Mouse (Mus musculus) spleen, adult 12 weeks (tissue): Measurements from ENCODE around the gene Clec1a.
"Not testable (repeated sequence)": the region's sequence is repeated elsewhere in the genome, so short reads cannot be mapped to it uniquely, and the experiment has no call there.

Experiments used
- DNase-seq: peaks from one replicate; pipeline ENCODE4 v3.0.0; 2022; ENCODE audit warnings: low spot score

Gene Clec1a

DNA sequence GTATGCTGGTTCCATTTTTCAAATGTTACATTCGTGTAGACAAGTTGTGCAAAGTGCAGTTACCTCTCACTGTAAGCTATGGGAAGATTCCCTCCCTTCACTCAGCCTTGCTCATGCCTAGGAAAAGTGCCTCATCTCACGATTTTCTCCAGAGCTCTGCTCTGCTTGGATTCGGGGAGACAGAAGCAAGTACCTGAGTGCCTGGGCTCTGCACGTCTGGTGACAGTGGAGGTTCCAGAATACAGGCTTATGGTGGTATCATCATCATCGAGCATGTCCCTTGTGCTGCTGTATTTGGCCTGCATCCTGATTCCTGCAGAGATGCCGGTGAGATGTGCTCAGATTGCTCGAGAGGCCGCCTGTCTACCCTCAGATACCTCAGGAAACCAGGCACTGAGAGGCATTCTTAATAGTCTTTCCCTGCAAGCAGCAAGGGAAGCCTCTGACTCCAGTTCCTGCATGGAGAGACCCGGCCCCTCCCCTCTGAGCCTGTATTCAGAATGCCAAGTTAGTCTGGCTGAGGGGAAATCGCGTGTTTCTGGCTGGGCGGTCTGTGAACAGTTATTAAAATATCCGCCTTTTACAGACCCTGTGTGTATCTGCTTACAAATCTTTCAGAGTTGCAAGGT is at the start of gene Clec1a:
Clec1a (minus strand) TSS at position 590 of the 629 bp plus-strand sequence.
- no peak for DNase-seq

DNA sequence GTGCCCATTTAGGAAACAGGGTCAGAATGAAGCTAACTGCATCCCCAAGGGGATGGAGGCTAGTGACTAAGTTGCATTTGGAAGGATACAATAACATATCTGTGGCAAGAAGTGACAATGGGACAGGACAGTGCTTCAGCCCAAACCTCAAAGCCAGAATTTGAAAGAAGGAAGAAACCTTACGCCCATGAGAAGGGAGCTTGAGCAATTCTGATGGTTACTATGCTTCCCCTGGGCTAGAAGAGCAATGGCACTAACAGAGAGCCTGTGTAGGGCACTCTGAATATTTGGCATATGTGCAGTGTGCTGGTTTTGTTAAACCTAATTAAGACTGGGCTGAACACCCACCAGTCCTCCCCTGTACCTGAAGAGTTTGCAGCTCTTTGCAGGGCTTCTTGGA is 47.7 kb upstream of the Clec1a start:
- not testable (repeated sequence) for DNase-seq

DNA sequence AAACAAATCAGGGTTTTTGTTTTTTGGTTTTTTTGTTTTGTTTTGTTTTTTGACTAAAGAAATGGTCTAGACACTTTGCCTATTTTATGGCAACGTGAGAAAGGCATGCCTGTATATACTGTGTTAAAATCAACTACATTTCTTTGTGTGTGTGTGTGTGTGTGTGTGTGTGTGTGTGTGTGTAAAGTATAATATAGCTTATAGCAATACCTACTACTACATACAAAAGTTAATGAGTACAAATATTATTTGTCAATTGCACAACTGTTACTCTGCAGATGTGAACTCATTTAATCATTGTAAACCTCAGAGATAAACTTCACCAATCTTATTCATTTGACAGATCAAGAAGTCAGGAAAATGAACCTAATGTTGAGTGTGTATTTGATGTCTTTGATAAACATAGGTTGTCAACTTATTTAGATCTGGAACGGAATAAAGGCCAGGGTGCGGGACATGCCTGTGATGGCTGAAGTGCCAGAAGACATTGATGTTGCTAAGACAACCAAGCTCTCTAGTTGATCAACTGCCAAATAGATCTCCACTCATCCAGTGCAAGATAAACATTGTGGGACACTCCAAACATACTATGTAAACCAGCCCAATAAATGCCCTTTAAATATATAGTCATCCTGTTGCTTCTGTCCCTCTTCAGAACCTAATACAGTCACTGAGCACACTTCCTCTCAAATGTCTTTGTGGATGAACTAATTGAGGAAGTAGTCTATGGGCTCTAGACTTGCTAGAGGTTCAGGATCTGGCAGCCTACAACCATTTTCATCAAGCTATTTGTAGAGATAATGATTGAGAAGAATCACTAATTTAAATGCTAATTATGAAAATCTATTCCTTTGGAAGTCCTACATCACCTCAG is 45.8 kb upstream of the Clec1a start:
- no peak for DNase-seq

DNA sequence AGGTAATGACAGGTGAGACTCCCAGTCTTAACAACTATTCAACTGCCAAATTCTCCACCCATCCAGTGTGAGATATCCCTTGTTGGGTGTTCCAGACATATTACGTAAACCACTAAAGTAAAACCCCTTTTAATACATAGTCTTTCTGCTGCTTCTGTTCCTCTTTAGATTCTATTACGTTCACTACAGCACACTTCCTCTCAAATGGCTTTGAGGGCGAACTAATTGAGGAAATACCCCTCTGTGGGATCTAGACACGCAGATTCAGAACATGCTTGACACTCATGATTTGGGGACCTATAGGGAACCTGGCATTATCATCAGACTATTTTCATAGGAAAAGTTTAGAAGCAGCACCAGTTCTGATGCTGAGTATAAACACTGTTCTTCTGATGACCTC is 43.1 kb upstream of the Clec1a start:
- no peak for DNase-seq

- DNase-seq, result no peak
Observed at GRCm38 (mm10) chr6:129480089-129480958, 28.5 kb upstream of the Clec1a start.

GRCm38 (mm10) chr6:129476404-129477126 is 24.8 kb upstream of the Clec1a start:
- no peak for DNase-seq

DNA sequence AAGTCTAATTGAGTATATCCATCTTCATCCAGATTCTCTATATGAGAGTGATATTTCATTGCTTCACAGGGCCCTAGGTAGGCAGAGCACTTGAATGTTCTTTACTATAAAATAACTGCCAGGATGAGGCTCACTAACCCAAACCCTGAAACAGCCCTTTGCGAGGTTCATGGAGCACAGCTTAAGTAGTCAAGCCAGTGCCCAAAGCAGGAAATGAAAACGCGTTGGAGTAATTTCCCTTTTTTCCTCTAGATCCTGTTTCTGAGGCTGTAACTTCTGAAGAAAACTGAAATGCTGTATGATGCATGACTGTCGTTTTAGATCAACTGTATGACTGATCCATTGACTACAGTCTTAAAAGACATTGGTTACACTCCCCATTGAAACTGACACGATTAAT is 20.8 kb upstream of the Clec1a start:
- no peak for DNase-seq

DNA sequence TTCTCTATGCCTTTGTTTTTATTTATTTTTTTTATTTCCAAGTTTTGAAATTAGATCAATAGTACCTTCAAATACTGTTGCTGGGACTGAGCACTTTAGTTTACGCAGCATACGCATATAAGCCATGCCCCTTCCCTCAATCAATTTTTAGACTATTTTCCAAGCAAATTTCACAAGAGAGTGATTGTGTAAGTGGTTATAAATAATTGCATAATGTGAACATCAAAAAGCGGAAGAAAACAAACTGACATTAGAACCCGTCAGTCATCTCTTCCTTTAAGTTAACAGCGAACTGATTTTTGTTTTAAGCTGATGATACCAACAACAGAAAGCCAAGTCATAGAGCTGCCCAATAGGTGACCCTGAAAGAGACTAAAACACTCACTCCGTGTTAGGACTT is 19.6 kb upstream of the Clec1a start:
- DNase-seq, result no peak

- no peak for DNase-seq
Observed at GRCm38 (mm10) chr6:129449743-129450142, 2.1 kb downstream of the Clec1a start.

- no peak for DNase-seq
Observed at GRCm38 (mm10) chr6:129438033-129438432, 13.8 kb downstream of the Clec1a start.

DNA sequence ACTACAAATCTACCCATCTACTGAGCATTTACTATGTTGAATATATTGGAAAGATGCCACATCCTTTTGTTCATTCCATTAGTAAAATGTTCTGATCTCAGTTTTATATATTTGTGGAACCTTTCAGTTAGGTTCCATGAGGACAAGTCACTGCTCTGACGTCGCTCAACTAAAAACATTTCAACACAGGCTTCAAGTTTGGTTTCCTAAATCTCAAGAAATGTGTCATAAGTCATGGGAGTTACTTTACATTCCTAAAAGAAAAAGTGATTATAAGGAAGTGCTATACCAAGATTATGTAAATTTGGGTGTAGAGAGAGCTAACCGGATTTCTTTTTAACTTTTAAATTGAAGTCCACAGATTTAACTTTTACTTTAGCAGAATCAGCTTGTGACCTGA is 15.8 kb downstream of the Clec1a start:
- no peak for DNase-seq

DNA sequence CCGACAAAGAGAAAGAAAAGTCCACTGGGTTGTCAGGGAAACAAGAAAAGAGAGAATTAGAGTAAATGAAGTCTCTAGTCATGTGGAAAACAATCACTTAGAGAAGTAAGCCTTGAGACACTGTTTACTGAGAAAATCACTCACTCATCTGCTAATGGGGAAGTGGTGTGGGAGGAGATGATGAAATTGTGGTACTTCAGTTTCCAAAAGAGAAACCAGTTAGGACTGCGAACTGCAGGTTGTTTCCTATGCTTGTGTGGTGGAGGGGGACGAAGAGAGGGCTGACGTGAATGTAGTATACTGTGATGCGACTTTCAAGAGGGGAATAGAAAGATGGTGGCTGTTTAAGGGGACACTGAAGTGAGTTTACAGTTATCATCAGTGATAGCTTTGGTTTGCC is 17.6 kb downstream of the Clec1a start:
- DNase-seq, result peak; percentile 7

GRCm38 (mm10) chr6:129427281-129427680 is 24.5 kb downstream of the Clec1a start:
- DNase-seq, result no peak

- no peak for DNase-seq
Observed at GRCm38 (mm10) chr6:129425812-129426211, 26.0 kb downstream of the Clec1a start.

GRCm38 (mm10) chr6:129425217-129425616 is 26.6 kb downstream of the Clec1a start:
- no peak for DNase-seq

DNA sequence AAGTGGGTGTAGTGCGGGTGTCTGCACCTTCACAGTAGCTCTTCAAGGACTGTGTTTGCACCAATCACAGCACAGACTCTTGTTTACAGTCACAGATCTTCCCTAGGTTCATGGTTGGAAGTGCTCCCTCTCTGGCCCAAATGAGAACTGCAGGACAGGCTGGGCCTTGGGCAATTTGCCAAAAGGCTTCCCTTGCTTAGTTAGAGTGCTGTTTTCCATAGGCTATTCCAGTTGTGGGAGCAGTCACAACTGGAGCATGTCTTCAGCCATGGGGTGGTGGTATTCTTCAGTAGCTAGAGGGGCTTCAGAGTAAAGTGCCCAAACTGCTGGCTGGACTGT is 28.1 kb downstream of the Clec1a start:
- DNase-seq, result peak; percentile 44

DNA sequence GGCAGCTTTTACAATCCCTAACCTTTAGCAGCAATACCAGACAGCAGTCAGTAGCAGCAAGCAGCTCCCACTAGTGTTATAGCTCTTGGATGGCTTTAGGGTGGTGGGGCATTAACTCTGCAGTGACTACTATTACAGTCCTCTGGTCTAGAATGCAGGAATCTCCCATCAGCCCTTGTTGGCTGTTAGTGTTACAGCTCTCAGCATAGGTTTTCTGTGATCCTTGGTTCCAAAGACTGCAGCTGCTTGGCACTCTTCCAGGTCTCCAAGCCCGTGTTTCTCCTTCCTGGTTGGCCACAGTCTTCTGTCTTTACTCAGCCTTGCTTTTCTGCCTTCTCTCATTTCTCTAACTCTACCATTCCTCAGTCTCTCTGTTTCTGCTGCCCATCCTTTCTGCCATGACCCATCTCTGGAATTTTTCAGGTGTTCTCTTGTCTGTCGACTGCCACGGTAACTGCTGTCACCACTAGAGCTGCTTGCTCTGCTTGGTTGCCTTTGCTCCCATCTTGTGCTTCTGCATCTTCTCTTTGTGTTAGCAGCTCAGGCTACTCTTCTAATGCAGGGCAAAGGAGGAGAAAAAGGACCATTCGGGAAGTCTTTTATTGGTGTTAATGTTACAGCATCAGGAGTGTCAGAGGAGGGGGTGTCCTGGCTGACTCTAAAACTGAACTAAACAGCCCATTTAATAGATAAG is 28.6 kb downstream of the Clec1a start:
- DNase-seq, result no peak

GRCm38 (mm10) chr6:129422311-129422710 is 29.5 kb downstream of the Clec1a start:
- no peak for DNase-seq

DNA sequence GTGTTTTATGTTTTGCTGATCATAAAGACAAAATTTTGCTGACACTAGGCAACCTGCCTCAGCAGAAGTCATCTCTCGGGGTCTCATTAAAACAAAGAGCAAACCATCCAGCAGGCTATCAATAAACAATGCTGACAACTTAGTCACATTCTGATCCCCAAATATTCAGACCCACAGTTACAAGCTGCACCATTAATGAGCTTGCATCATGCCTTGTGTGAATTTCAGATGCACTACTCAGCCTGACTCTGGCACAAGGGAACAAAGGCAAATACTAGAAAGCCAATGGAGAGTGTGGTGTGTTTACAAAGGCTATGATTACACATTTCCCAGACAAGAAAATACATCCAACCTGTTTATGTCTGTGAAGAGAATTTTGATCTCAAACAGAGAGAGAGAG is 37.6 kb downstream of the Clec1a start:
- no peak for DNase-seq

DNA sequence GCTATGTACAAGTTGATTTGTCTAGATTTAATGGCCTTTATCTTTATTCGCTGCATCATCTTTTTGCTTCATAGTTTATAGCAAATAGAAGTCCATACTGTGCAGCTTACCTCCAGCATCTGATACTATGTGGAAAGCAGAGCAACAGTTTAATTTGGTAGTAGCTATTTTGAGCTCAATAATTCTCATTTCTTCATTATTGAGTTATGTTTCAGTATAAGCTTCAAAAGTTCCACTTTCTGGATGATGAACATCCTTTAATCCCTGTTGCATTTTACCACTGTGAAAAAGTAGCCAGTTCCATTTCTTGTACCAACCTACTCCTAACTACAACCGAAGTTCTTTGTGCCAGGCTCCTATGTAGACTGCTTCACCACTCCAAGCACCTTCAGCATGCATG is 43.2 kb downstream of the Clec1a start, which contains the start of gene Clec9a:
Clec9a (plus strand) TSS at position 301 of the 400 bp plus-strand sequence.
- DNase-seq, result no peak

DNA sequence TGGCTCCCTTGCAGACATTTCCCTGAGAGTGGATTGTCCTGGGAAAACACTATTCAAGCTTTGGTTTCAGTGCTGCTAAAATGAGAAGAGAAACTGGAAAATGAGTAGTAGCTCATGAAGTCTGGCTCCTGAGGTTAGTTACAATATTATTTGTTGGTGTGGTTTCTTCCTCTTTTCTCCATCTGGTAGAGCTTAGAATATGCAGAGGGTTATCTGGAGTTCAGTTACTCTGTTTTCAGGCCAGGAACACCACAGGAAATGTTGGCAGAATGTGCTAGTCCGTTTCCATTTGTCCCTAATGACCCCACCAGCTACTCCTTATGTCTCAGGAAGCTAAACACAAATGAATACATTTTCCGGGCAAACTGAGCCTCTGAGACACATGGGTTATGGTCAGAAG is 44.5 kb downstream of the Clec1a start:
- DNase-seq, result no peak
